Mouse (Mus musculus) hindlimb bud, embryonic 11.5 days (tissue): ENCODE results near the gene Pecam1.

Experiments used
- DNase-seq: peaks from one replicate; pipeline ENCODE4 v3.0.0-alpha.2; 2012; ENCODE audit warnings: low read depth, low spot score; ENCODE audit errors: extremely low spot score

Gene Pecam1

DNA sequence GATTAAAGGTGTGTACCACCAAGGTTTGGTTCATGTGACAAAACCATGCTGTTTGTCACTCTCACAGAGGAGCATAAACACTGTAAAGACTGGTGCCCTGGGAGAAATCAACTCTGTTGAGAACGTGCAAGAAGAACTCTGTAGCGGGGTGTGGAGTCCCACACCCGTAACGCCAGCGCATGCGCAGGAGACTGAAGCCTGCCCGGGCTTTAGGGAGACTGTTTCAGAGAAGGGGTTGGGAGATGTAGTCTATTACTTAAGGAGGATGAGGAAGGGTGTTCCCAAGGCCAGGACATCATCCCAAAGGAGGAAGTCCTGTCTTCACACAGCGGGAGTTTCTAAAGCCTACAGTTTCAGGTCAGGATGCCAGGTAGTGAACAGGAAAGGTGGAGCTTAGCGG, 51.3 kb downstream of the Pecam1 start:
- no peak for DNase-seq

GRCm38 (mm10) chr11:106698289-106698688, 52.1 kb downstream of the Pecam1 start:
- no peak for DNase-seq

- DNase-seq, result no peak
Measured at GRCm38 (mm10) chr11:106695917-106696316, 54.5 kb downstream of the Pecam1 start.

DNA sequence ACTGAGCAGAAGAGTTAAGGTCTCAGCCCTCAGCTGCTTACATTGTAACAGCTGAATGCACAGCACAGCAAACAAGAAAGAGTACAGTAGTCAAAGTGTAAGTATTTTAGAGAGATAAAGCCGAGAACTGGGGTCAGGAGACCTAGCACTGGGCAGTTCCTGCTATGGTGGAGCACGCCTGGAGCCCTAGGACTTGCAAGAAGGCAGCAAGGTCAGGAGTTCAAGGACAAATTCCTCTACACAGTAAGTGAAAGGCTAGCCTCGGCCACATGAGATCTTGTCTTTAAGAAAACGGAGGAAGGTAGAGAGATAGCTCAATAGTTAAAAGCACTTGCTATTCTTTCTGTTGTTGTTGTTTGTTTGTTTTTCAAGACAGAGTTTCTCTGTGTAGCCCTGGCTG, 57.5 kb downstream of the Pecam1 start:
- DNase-seq, result no peak

- no peak for DNase-seq
Measured at GRCm38 (mm10) chr11:106688375-106688774, 62.1 kb downstream of the Pecam1 start.

DNA sequence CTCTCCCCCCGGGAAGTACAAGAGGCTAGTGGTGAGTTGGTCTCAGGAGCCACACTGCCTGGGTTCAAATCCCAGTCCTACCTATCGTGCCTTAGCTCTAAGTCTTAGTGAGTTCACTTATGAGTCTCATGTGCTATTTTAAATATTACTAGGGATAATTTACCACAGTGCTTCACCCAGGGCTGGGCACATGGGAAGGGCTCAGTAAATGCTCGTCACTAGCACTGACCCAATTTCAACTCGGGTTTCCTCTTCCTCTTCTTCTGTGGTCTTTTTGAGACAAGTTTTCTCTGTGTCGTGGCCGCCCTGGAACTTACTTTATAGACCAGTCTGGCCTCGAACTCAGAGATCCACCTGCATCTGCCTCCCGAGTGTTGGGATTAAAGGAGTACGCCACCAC, 63.1 kb downstream of the Pecam1 start:
- no peak for DNase-seq

DNA sequence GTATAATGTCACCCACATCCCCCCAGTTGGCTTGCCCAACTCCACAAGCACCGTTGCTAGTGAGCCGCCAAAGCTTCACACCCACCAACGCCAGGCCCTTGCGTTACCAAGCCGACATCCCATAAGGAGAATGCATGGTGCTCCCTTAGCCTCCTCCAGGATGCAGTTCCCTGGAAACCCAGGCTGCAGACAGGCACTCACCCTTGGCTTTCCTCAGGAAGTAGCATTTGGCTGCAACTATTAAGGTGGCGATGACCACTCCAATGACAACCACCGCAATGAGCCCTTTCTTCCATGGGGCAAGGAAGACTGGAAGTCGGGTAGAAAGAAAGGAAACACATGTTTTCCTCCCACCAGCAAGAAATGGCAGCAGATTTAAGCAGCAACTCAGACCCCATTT, 66.4 kb downstream of the Pecam1 start:
- DNase-seq, result no peak

DNA sequence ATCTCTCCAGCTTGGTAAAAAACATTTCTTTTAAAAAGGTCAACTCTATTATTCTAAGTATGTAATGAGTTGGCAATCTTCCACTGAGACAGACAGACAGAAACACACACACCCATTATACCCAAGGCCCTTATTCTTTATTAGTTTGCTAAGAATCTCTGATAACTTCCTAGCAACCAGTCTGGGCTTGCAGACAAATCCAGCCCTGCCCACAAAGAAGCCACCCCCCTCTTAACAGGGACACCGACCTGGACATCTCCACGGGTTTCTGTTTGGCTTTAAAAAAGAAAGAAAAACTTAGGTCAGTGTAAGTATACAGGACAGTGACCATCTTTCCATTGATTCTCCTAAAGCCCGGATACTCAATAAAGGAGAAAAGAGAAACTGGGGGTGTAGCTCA, 67.1 kb downstream of the Pecam1 start:
- no peak for DNase-seq

GRCm38 (mm10) chr11:106681138-106681537, 69.3 kb downstream of the Pecam1 start:
- no peak for DNase-seq

GRCm38 (mm10) chr11:106679874-106680273, 70.6 kb downstream of the Pecam1 start:
- DNase-seq, result no peak

DNA sequence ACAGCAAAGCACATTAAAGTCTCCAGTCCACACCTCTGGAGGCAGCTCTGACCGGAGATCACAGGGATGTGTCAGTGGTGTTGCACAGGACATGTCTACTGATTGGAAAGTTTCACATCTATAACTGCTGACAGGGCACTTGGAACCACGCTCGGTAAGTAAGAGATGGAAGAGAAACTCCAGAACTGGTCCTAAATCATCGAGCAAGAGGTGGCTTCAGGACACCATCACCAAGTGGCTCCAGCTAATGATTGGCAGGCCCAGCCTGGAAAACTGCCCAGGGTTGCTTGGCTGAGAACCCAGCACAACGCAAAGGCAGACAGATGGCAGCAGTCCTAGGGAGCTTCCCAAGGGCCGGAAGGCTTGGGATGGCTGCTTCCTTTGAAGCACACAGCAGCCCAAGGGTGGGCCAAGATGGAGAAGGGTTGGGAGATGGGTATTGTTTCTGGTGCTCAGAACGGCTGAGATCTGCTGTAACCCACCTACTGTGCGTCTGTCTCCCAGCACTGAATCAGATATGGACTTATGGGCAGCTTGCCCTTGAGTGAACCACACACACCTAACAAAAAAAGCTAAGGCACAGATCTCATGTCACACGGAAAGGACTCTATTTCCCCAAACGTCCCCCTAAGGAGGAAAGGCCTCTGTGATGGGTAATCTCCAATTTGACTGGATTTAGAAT, 72.4 kb downstream of the Pecam1 start:
- DNase-seq, result no peak

DNA sequence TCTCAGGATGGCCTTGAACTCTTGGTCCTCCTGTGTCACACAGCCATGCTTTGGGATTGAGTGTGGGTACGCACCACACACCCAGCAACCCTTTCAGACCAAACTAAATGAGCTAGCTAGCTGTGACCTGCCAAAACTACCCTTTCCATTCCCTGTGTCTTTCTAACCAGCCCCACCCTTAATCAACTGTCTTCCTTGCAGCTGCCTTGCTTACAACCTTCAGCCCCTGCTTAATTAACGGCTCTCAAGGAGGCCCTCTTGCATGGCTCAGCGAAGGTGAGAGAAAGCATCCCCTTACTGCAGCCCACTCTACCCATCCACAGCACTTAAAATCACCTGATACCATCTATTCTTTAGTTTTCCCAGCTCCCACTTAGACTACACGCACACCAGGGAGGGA, 73.1 kb downstream of the Pecam1 start:
- DNase-seq, result no peak

DNA sequence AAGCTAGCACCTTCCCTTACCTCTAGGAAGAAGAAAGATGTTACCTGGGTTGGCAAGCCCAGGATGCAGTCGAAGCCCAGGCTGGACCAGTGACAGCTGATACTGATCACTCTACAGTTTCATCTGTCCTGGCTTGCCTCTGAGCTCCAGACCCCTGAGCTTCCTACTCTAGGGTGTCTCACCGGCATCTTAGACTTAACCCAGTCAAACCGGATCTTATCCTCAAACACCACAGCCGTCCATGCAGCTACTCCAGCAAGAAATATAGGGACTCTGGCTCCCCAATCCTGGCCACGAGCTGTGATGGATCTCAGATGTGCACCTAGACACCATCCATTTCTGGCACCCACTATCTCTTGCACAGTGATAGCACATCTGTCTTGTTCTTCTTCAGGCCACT, 74.6 kb downstream of the Pecam1 start:
- DNase-seq, result no peak

DNA sequence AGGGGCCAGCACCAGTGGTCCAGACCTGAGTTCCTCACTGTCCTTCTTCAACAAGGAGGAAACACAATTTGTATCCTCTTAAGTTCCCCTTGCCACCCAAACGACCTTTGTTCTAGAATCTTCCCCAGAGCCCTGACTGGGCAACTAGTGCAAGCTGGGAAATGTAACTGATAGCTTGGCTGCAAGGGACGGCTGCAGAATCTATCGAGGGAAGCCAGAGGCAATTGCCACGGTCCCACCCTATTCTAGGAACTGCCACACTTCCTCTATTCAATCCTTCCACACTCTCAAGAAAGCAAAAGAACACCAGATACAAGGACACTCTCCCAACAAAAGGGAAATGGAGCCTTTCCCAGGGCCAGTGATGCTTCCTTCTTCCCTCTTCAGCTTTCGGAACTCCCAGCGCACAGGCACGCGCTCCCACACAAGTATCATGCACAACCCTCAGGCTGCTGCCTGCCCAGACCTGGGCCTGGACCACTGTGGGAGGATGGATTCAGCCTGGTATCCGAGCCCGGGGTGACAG, 75.2 kb downstream of the Pecam1 start:
- no peak for DNase-seq

- DNase-seq, result no peak
Measured at GRCm38 (mm10) chr11:106674612-106675153, 75.7 kb downstream of the Pecam1 start.

GRCm38 (mm10) chr11:106673727-106674611, 76.5 kb downstream of the Pecam1 start:
- no peak for DNase-seq

DNA sequence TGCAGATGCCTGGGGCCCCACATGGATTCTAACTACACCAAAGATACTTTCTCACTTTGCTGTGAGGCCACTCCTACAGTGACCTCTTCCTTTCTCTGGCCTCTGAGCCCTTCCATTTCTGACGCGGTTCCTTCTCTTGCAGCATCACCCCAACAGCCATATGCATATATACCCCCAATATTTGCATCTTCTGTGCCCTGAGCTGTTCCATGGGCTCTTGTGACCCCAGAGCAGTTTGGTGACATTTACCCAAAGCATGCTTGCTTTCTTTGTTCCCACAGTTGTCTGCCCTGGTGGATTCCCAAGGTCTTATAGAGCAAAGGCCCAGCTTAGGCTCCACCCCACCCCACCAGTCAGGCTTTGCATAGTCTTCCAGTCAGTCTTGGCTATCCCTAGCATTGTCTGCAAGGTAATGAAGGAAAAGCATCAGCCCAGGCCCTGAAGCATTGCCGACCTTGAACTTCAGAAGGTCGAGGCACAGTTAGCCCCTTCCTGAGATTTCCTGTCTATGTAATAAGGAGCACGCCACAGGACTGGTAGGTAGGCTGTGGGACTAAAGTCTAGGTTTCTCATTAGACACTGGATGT, 77.4 kb downstream of the Pecam1 start:
- no peak for DNase-seq

GRCm38 (mm10) chr11:106671801-106672200, 78.6 kb downstream of the Pecam1 start:
- DNase-seq, result no peak

GRCm38 (mm10) chr11:106670951-106671478, 79.4 kb downstream of the Pecam1 start:
- DNase-seq, result no peak

DNA sequence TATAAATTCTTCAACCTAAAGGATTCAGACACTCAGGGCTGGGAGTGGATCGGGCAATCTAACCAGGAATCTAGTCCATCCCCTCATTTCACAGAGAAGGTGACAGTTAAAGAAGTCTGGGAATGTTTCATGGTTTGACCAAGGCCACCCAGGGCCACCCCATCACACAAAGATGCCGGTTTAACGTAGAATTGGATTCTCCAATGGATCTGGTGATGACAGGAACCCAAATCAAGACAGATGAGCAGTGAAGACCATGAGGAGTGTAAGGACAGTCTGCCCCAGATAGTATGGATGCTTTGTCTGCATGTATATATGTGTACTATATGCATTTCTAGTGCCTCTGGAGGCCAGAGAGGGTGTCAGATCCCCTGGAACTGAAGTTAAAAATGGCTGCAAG, 80.2 kb downstream of the Pecam1 start:
- DNase-seq, result no peak

DNA sequence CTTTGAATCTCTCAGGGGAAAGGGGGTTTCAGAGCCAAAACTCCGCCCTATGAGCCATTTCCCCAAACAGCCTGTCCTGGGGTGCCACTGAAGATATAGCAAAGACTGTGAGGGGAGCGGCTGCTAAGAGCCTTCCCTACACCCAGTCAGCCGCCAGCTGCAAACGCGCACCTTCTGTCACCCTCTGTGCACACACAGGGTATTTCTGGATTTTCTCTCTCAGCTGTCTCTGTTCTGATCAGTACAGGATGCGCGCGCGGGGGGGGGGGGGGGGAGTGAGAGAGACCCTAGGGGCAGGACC, 80.6 kb downstream of the Pecam1 start:
- no peak for DNase-seq
